Mouse (Mus musculus): ENCODE measurements around the gene Rpp25l. TPM values are rescaled to one million over a fixed set of nuclear protein-coding genes. Genes with fewer than 3 reads are reported as not detected.
"Not testable (repeated sequence)": the region's sequence is repeated elsewhere in the genome, so short reads cannot be mapped to it uniquely, and the experiment has no call there.

The Rpp25l gene
- polyA plus RNA-seq, 1 experiment from 2014 or later: 92.5 TPM

- ATAC-seq (replicated peaks; ENCODE audit: low FRiP score) (no peak), DNase-seq (ENCODE audit: low spot score) (no peak)
- Histone ChIP-seq H3K36me3 (ENCODE audit: control insufficient read depth, insufficient read depth, low read length) (no peaks in the 10 kb centered on the region; the same call in 1 of the 2 replicates), H3K9ac (ENCODE audit: low read length) (no peak overlapping the region), H3K4me3 (ENCODE audit: low read depth, low read length) (no peak overlapping the region), H3K4me1 (replicated peaks; ENCODE audit: control insufficient read depth, insufficient read depth, low read length) (peaks cover 23% of the 10 kb centered on the region), H3K27ac (ENCODE audit: low read depth, low read length) (no peak overlapping the region), H3K4me2 (ENCODE audit: low read depth, low read length, severe bottlenecking) (no peak overlapping the region), H3K27me3 (ENCODE audit: control insufficient read depth, insufficient read depth, low read length) (peaks cover 3% of the 10 kb centered on the region; the same call in 1 of the 2 replicates), H3K9me3 (ENCODE audit: control insufficient read depth, low read length) (no peaks in the 10 kb centered on the region)
- 41% methylated on average over 8 of the region's 8 CpGs for WGBS
These were observed 5.1 kb downstream of the Rpp25l start for GRCm38 (mm10) chr4:41708192-41708745.

- no peak overlapping the region for H3K9ac ChIP-seq (ENCODE audit: low read length)
- WGBS: under 1% methylated on average over 13 of the region's 13 CpGs
- H3K4me1 ChIP-seq (replicated peaks; ENCODE audit: control insufficient read depth, insufficient read depth, low read length): peaks cover 16% of the 10 kb centered on the region
- no peaks in the 10 kb centered on the region; the same call in 1 of the 2 replicates for H3K36me3 ChIP-seq (ENCODE audit: control insufficient read depth, insufficient read depth, low read length)
- ATAC-seq (replicated peaks; ENCODE audit: low FRiP score): peak; percentile 79
- no peaks in the 10 kb centered on the region for H3K9me3 ChIP-seq (ENCODE audit: control insufficient read depth, low read length)
- peak overlapping the region; percentile 22; the same call in 1 of the 2 replicates for H3K4me2 ChIP-seq (ENCODE audit: low read depth, low read length, severe bottlenecking)
- DNase-seq (ENCODE audit: low spot score): peak; percentile 87
- peaks cover 3% of the 10 kb centered on the region; the same call in 1 of the 2 replicates for H3K27me3 ChIP-seq (ENCODE audit: control insufficient read depth, insufficient read depth, low read length)
- no peak overlapping the region for H3K27ac ChIP-seq (ENCODE audit: low read depth, low read length)
- H3K4me3 ChIP-seq (ENCODE audit: low read depth, low read length): no peak overlapping the region
These were observed 6.3 kb downstream of the Rpp25l start for GRCm38 (mm10) chr4:41707011-41707535.

- Histone ChIP-seq H3K36me3 (ENCODE audit: control insufficient read depth, insufficient read depth, low read length) (no peaks in the 10 kb centered on the region; the same call in 1 of the 2 replicates), H3K27ac (ENCODE audit: low read depth, low read length) (no peak overlapping the region), H3K9me3 (ENCODE audit: control insufficient read depth, low read length) (no peaks in the 10 kb centered on the region), H3K4me2 (ENCODE audit: low read depth, low read length, severe bottlenecking) (peak overlapping the region; percentile 22; the same call in 1 of the 2 replicates), H3K27me3 (ENCODE audit: control insufficient read depth, insufficient read depth, low read length) (peaks cover 3% of the 10 kb centered on the region; the same call in 1 of the 2 replicates), H3K9ac (ENCODE audit: low read length) (no peak overlapping the region), H3K4me3 (ENCODE audit: low read depth, low read length) (no peak overlapping the region), H3K4me1 (replicated peaks; ENCODE audit: control insufficient read depth, insufficient read depth, low read length) (peaks cover 13% of the 10 kb centered on the region)
- WGBS: 75% methylated on average over 19 of the region's 19 CpGs
- ATAC-seq (replicated peaks; ENCODE audit: low FRiP score) (no peak), DNase-seq (ENCODE audit: low spot score) (no peak)
These were observed 7.2 kb downstream of the Rpp25l start for GRCm38 (mm10) chr4:41705922-41706754.

DNA sequence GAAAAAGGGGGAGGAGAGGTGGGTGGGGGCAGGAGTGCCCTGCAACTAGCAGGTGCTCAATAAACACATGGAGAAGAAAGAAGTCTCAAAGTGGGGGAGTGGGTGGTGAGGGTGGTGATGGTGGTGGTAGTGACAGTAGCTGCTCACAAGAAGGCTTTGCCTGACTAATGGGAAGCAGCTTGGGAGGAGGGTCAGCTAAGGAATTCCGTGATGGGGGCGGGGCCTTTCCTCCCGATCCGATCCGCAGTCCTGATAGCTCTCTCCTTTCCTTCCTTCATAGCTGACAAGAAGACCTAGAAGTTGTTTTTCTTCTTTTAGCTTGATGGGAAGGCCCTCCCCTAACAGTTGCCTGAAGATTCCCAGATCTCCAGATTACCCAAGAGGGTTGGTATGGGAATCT lies 8.7 kb downstream of the Rpp25l start:
- DNase-seq (ENCODE audit: low spot score) (no peak), ATAC-seq (replicated peaks; ENCODE audit: low FRiP score) (no peak)
- Histone ChIP-seq H3K9ac (ENCODE audit: low read length) (no peak overlapping the region), H3K27me3 (ENCODE audit: control insufficient read depth, insufficient read depth, low read length) (peaks cover 3% of the 10 kb centered on the region; the same call in 1 of the 2 replicates), H3K9me3 (ENCODE audit: control insufficient read depth, low read length) (no peaks in the 10 kb centered on the region), H3K4me3 (ENCODE audit: low read depth, low read length) (no peak overlapping the region), H3K4me1 (replicated peaks; ENCODE audit: control insufficient read depth, insufficient read depth, low read length) (peaks cover 13% of the 10 kb centered on the region), H3K4me2 (ENCODE audit: low read depth, low read length, severe bottlenecking) (no peak overlapping the region), H3K27ac (ENCODE audit: low read depth, low read length) (no peak overlapping the region), H3K36me3 (ENCODE audit: control insufficient read depth, insufficient read depth, low read length) (no peaks in the 10 kb centered on the region)
- WGBS: 8% methylated on average over 5 of the region's 5 CpGs

- not testable (repeated sequence) for H3K36me3 ChIP-seq (ENCODE audit: control insufficient read depth, insufficient read depth, low read length); H3K9me3 ChIP-seq (ENCODE audit: control insufficient read depth, low read length); H3K27ac ChIP-seq (ENCODE audit: low read depth, low read length); DNase-seq (ENCODE audit: low spot score); H3K4me3 ChIP-seq (ENCODE audit: low read depth, low read length); H3K4me2 ChIP-seq (ENCODE audit: low read depth, low read length, severe bottlenecking); H3K4me1 ChIP-seq (replicated peaks; ENCODE audit: control insufficient read depth, insufficient read depth, low read length); H3K9ac ChIP-seq (ENCODE audit: low read length); H3K27me3 ChIP-seq (ENCODE audit: control insufficient read depth, insufficient read depth, low read length); ATAC-seq (replicated peaks; ENCODE audit: low FRiP score)
- WGBS: 53% methylated on average over 2 of the region's 2 CpGs
These were observed 11.1 kb downstream of the Rpp25l start for GRCm38 (mm10) chr4:41702226-41702625.

DNA sequence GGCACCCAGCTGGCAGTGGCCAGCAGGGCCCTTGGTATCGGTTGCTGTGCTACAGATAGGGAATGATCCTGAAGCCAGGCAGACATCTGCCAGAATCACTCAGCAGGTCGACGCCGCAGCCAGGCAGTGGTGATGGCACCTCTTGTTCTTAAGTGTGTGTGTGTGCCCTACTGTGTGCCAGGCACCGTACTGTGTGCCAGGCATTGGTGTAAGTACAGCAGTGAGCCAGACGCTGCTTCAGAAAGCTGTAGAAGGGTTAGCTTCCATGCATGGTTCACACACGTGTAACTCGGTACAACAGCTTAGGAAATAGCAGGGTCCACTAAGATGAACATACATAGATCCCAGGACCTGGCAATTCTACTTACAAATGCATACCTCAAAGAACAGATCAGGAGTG lies 13.1 kb downstream of the Rpp25l start:
- not testable (repeated sequence) for H3K36me3 ChIP-seq (ENCODE audit: control insufficient read depth, insufficient read depth, low read length); H3K4me3 ChIP-seq (ENCODE audit: low read depth, low read length); H3K27me3 ChIP-seq (ENCODE audit: control insufficient read depth, insufficient read depth, low read length); H3K9me3 ChIP-seq (ENCODE audit: control insufficient read depth, low read length); H3K4me1 ChIP-seq (replicated peaks; ENCODE audit: control insufficient read depth, insufficient read depth, low read length); H3K4me2 ChIP-seq (ENCODE audit: low read depth, low read length, severe bottlenecking); ATAC-seq (replicated peaks; ENCODE audit: low FRiP score); H3K9ac ChIP-seq (ENCODE audit: low read length); H3K27ac ChIP-seq (ENCODE audit: low read depth, low read length); DNase-seq (ENCODE audit: low spot score)
- WGBS: 71% methylated on average over 2 of the region's 8 CpGs

GRCm38 (mm10) chr4:41699783-41700182 lies 13.6 kb downstream of the Rpp25l start, which contains the start of gene Il11ra1:
Gene Il11ra1 (plus strand): TSS chr4:41699989.
- H3K4me1 ChIP-seq (replicated peaks; ENCODE audit: control insufficient read depth, insufficient read depth, low read length); H3K4me2 ChIP-seq (ENCODE audit: low read depth, low read length, severe bottlenecking); ATAC-seq (replicated peaks; ENCODE audit: low FRiP score); H3K4me3 ChIP-seq (ENCODE audit: low read depth, low read length); H3K9me3 ChIP-seq (ENCODE audit: control insufficient read depth, low read length); H3K9ac ChIP-seq (ENCODE audit: low read length); DNase-seq (ENCODE audit: low spot score); H3K27me3 ChIP-seq (ENCODE audit: control insufficient read depth, insufficient read depth, low read length); H3K27ac ChIP-seq (ENCODE audit: low read depth, low read length); H3K36me3 ChIP-seq (ENCODE audit: control insufficient read depth, insufficient read depth, low read length): not testable (repeated sequence)
- 84% methylated on average over 7 of the region's 10 CpGs for WGBS

DNA sequence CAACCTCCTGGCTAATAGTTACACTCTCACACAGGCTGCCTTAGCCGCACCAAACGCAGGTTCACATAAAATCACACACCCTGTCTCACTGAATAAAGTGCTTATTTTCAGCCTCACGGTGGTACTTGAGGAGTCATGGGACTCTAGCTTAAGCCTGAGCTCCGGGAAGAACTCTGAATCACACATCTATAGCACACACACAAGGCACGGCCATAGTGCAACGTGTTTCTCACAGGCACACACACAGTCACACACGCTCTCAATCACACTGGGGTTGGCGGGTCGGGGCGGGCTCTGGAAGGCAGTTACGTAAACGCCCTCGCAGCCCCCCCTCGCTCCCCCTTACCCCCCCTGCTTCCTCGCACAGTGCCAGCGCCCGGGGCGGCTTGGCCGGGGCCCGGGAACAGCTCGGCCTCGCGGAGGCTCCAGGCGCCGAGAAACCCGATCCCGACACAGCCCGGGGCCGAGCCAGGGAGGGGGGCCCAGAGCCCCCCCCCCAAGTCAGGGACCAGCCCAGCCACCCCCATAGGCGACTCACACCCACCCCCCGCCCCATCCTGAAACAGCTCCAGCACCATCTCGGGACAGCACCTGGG lies 14.8 kb downstream of the Rpp25l start:
- not testable (repeated sequence) for ATAC-seq (replicated peaks; ENCODE audit: low FRiP score); H3K27ac ChIP-seq (ENCODE audit: low read depth, low read length); H3K4me2 ChIP-seq (ENCODE audit: low read depth, low read length, severe bottlenecking); H3K9ac ChIP-seq (ENCODE audit: low read length); H3K9me3 ChIP-seq (ENCODE audit: control insufficient read depth, low read length); H3K4me3 ChIP-seq (ENCODE audit: low read depth, low read length); H3K4me1 ChIP-seq (replicated peaks; ENCODE audit: control insufficient read depth, insufficient read depth, low read length); H3K36me3 ChIP-seq (ENCODE audit: control insufficient read depth, insufficient read depth, low read length); H3K27me3 ChIP-seq (ENCODE audit: control insufficient read depth, insufficient read depth, low read length)
- 9% methylated on average over 22 of the region's 32 CpGs for WGBS
- peak; percentile 53 for DNase-seq (ENCODE audit: low spot score)

Data from forebrain, embryonic 11.5 days (tissue).